Mouse (Mus musculus): ENCODE measurements around the gene Nfix.
A peak's percentile ranks its signal among the peaks of the same experiment; 100 is the strongest.
"Not testable (repeated sequence)": the region's sequence is repeated elsewhere in the genome, so short reads cannot be mapped to it uniquely, and the experiment has no call there.

The Nfix gene

DNA sequence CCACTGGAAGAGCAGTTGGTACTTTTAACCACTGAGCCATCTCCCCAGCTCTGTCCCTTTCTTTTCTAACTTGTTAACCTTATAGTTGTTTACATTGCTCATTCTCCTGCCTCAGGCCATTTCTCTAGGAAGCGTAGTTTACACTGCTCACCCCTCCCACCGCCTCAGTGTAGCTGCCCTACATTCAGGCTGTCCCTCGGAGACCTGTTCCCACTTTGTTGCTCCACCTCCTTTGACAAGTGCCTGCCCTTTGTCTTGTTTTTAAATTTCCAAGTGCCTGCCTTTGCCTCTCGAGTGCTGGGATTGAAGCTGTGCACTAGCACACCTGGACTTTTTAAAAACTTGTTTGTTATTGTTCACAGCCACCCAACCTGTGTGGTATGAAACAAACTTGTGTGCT lies 106.8 kb downstream of the Nfix start:
- no peak for DNase-seq

GRCm38 (mm10) chr8:84689091-84689915 lies 110.8 kb downstream of the Nfix start:
- DNase-seq: peak; percentile 67 to 83

DNA sequence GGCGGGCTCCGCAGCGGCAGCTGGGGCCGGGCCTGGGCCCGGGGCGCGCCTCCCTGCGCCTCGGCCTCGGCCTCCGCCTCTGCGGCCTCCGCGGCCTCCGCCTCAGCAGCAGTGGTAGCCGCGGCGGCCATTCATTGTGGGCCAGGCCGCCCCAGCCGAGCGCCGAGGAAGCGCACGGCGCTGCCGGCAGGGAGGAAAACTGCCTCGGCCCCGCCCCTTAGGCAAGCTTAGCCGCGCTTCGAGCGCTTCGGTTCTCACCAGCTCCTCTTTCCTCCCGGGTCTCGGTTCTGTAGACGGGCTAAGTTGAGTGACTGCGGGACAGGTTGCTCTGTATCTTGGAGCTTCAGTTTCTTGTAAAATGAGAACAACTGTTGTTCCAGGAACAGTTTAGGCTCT lies 112.4 kb downstream of the Nfix start, which contains the start of gene Nacc1:
Nacc1 (minus strand) TSS at position 158 of the 396 bp plus-strand sequence.
- peak; percentile 77 to 86 for DNase-seq

DNA sequence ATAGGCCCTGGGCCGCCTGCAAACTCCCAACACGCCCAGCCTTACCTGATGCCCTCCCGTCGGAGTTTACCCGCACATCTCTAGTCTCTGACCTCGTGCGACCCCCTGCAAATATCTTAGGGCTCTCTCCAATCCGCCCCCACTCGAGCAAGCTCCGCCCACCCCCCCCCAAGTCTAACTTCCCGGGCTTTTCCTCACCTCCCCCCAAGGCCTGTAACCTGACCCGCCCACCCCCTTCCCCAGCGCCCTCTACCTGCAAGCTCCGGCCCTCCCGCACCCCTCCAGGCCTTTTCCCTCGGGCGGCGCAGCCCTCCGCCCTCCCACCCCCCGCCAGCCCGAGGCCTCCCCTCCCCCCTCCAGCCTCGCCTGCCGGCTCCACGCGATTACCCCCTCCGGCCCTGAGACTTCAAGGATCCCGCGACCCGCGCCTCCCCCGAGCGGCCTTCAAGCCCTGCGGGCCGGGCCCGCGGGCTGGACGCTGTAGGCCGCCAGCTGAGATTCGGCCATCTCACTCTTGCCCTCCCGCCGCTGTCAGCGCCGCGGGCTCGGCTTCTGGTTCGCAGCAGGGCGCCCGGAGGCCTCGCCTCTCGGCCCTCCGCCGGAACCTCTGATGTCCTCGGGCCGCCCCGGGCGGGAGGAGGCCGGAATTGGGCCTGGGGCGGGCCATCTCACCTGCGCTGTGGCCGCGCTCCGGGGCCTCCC lies 113.0 kb downstream of the Nfix start:
- DNase-seq: peak; percentile 15 to 34

DNA sequence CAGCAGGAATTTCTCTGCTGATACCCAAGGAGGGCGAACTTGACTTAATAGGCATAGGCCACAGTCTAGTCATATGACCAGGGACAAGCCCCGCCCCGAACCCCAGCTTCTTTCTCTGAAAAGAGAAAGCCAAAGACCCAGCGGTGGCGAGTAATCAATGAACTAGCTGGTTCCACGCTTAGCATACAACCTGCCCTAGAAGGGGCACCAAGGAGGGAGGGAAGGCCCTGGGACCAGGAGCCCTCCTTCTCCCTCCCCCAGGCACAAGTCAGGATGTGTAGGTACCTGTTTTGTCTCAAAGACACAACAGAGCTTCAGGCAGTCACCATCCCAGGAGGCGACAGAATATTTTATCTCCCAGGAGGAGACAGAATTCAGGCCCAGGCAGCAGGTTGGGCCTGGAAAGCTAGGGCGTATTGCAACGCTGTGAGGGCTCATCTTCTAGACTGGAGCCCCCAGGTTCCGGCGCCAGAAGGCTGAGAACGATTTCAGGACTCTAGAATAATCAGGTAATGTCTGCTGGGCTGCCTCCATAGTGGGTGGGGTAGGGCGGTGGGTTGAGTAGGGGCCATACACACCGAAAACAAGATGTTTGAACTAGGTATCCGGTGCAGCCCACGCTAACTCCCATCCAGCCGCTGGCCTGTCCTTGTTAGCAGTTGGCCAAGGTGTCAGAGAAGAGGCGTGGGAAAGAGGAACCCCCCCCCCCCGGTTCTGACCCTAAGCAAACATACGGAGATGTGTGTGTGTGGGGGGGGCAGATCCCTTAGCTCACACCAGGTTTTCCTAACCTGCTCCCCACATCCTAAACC lies 113.7 kb downstream of the Nfix start, which contains the start of gene Trmt1:
Trmt1 (plus strand) TSS at position 117 of the 812 bp plus-strand sequence.
- DNase-seq: peak in 1 of 2 experiments; percentile 46

DNA sequence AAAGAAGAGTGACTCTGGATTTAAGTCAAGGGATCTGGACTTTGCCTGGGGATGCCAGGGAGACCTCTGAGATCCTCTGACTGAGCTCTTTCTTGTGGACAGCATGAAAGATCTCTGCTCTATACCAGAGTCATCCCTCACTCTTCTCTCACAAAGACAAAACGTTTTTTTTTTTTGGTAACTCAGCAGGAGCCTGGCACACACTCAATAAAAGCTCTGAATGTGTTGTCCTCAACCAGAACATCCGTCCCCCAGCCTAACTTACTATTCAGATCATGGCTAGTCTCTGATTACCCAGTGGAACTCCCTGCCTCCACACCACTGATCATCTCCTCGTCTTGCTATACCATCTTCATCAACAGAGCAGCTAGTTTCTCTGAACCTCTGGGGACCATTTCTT lies 115.6 kb downstream of the Nfix start:
- no peak for DNase-seq

DNA sequence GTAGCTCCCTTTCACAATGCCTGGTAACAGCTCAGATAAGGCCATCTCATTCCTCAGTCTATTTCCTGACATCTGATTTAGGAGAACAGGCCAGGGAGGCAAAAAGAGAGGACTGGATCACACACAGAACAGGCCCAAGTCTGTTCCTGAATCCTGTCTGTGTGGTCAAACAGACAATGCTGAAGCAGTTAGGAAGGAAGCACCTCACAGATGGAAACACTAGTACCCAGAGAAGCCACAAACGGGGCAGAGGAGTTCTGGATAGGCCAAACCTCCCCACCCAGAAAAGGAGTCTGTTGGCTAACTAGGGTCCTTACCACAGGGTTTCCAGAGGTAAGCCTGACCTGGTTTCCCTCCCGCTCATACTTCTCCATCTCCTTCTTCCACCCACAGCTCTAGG lies 117.9 kb downstream of the Nfix start:
- DNase-seq: no peak

DNA sequence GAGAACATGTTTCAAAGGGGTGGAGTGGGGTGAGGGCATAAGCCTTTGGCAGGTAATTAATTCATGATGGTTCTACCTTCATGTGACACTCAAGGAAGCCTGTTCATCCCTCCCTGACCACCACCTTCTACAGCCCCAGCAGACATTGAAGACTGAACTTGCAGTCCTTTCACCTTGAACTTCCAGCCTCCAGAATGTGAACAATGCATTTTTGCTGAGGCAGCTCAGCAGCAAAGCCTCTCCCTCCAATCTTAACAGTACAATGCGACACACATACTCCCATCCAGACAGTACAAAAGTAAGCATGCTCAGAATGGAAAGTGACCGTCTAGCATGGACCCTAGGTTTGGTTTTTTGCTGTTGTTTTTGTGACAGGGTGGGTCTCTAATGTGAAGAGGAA lies 118.7 kb downstream of the Nfix start:
- no peak for DNase-seq

- no peak for DNase-seq
These were observed 122.8 kb downstream of the Nfix start for GRCm38 (mm10) chr8:84677305-84677704.

DNA sequence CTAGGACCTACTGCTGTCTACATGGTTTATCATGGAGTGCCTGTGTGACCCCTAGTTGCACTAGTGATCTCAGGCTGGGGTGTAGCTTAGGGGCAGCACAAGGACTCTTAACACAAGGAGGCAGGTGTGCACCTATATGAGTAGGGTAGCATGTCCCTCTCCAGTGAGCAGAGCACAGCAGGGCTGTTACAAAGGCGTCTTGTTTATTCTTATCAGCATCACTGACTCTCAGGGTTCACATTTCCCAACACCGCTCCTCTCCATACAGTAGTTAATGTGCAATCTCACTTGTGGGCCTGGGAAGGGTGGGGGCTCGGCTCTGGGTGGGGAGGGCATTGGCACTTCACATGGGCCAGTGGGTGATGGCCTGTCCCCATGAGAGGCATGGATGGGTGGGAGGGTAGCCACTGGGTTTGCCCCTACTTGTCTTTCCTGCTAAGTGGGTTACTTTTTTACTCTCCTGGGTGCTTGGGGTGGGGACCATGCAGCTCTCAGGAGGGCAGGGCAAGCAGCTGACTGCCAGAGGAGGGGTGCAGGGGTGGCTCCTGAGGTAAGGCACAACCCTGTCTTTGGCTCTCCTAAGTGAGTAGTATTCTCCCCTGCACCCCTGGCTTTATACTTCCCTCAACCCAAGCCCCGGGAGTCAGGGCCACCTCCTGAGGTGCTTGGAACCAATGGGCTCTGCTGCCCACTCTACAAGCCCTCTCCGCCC lies 129.7 kb downstream of the Nfix start:
- DNase-seq: not testable (repeated sequence)

DNA sequence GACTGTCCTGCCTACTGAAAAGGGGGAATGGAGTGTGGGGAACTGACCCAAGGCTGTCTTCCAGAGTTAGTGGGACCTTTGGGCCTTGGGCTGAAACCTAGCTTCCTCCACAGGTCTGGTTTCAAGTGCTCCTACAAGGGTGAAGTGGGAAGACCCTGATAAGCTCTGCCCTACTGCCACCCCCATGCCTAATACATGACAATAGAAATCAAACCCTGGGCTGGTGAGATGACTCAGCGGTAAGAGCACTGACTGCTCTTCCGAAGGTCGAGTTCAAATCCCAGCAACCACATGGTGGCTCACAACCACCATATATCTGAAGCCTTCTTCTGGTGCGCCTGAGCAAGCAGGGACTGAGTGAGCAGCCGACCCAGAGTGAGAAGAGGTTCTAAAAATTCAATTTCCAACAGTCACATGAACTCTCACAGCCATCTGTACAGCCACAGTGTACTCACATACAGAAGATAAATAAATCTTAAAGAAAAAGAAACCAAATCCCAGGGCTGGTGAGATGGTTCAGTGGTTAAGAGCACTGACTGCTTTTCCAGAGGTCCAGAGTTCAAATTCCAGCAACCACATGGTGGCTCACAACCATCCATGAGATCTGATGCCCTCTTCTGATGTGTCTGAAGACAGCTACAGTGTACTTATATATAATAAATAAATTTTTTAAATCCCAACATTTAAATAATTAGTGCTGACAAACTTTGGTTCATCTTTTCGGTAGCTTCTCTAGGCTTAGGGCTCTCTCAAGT lies 131.2 kb downstream of the Nfix start:
- DNase-seq: no peak

DNA sequence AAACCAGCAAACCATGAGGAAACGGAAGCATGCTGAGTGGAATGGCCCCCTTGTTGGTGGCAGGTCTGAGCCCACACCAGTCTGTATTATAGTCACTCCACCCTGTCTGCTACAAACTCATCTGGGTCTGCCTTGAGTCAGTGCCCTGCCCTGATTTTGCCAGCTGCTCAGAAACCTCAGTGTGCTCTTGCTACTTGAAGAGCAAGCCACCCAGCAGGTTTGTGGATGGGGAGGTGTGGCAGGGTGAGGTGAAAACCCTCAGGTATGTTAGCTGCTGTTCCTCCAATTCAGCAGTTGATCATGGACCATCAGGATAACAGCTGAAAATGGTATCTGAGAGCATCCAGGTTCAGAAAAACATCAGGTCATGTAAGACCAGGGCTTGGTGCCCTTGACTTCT lies 132.1 kb downstream of the Nfix start:
- DNase-seq: no peak

GRCm38 (mm10) chr8:84665385-84665893 lies 134.7 kb downstream of the Nfix start:
- no peak for DNase-seq

DNA sequence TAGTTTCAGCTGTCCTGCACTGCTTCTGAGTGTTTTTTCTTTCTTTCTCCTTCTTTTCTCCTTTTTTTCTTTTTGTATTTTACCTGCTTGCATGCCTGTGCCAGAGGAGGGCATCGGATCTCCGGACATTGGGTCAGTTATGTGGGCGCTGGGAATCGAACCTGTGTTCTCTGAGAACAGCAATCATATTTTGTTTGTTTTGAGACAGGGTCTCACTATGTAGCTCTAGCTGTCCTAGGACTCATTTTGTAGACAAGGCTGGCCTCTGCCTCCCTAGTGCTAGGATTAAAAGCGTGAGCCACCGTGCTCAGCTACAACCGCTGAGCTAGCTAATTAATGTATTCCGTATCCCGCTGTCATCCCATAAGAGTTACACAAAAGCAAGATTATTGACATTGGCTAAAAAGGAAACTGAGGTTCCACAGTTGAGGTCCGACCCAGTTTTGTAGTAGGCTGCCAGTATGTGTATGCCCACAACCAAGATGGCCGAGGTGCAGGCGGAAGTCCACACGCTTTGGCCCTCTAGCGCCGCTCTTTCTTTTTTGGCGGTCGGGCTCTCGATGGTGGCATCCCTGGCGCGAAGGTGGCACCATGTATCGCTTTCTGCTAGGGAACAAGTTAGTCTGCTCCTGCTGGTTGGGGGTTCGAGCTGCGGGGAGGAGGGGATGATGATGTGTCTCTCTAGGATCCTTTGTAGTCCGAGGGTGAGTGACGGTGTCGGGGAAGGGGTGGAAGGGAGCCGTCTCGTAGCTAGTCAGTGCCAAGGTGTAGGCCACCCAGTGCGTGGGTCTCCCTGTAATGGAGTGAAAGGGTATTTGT lies 135.4 kb downstream of the Nfix start:
- peak; percentile 71 to 73 for DNase-seq

GRCm38 (mm10) chr8:84663483-84664327 lies 136.4 kb downstream of the Nfix start:
- peak; percentile 90 to 93 for DNase-seq

DNA sequence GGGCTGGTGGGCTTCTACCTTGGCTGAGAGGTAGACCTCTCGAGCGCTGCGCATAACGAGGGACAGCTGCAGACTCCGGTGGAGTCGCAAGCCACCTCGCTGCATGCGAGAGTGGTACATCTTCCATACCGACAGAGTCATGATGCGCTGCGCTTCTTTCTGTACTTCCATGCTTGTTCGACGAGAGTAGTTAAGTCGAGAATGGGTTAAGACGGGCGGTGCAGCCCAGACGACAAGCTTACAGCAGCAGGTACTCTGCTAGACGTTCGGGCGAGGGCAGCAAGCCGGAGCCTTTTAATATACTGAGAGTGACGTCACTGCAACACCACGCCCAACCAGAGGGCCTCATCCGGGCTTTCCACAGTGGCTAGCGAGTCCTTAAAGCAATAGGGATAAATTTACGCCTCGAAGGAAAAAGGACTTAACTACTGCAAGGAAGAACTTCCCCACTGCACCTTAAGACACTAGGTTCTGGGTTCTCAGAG lies 137.5 kb downstream of the Nfix start, which contains the start of gene Ier2:
Ier2 (minus strand) TSS at position 272 of the 485 bp plus-strand sequence.
- DNase-seq: peak; percentile 89 to 92

DNA sequence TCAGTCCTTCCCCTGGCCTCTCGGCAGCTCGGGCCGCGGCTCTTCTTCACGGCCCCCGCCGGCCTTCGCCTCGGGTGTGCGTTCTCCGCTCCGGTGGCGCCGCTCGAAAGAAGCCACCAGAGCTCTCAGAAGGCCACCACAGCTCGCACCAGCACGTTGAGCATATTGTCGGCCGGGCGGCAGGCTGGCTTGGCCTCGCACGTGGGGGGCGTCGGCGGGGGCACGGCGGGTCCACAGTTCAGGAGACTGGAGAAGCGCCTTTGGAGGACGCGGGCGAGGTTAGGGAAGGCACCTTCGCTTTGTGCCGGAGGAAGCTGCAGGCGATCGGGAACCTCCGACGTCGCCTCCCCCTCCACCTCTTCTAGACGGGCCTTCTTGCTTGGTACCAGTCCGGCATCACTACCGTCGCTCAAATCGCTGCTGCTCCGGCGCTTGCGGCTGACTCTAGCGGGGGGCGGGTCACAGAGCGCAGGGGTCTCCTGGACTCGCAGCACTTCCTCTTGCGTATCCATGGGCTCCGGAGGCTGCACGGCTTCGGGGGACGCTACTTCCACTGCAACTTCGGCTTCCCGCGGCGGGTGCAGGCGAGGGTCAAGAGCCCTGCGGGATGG lies 138.1 kb downstream of the Nfix start:
- DNase-seq: peak; percentile 54 to 62

DNA sequence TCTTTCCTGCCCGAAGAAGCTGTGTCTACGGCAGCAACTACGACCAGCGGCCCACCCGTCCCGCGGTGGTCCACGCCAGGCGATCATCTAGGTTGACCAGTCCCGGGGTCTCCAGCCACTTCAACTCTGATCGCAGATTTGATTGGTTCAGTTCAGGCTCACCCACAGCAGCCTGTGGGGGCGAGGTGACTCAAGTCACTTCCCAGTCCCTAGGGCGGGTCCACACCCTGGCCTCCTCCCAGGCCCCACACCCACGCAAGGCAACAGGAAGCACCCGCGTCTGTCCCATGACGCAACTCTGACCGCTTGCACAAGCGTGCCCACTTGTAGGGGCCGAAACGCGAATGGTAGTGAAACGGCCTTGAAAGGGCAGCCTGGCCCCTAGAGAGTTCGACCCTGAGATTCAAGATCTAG lies 138.7 kb downstream of the Nfix start:
- DNase-seq: peak; percentile 81 to 89
